Mouse (Mus musculus) hindlimb bud, embryonic 11.5 days (tissue): Measurements from ENCODE around the gene Zxdc.

Source experiments
- DNase-seq: peaks from one replicate; pipeline ENCODE4 v3.0.0-alpha.2; 2012; ENCODE audit warnings: low read depth, low spot score; ENCODE audit errors: extremely low spot score

Zxdc gene

DNA sequence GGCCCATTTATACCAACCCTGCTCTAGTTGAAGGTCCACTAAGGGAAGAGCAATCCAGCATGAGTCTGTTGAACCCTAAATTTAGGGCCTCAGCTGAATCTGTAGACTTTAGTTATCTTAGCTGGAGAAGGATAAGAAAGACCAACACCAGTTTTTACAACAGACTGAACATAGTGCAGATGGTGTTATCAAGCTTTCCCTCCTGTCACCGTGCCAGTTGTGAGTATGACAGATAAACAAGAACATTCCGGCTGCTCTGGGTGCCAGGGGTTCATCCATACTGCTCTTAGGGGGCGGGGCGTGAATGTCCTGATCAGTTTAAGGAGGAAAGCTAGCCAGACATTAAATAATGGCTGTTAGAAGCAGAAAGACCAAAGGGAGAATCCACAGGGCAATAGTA lies 5.4 kb downstream of the Zxdc start:
- DNase-seq, result no peak

DNA sequence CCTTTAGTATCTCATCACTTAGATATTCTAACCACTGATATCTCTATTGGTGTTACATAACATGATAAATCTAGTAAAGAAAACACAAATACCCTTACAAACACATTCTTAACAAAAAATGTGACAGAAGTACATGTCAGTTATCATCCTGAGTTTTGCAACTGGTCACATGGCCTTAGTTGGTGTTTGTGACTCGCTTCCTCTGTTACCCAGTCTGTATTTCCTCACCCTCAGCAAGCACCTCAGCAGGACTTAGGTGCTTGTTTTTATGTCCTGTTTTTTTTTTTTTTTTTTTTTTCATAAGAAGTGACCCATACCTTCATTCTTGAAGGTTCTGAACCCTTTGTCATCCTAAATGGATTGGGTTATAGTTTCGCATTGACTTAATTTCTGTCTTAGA lies 8.4 kb downstream of the Zxdc start:
- no peak for DNase-seq

DNA sequence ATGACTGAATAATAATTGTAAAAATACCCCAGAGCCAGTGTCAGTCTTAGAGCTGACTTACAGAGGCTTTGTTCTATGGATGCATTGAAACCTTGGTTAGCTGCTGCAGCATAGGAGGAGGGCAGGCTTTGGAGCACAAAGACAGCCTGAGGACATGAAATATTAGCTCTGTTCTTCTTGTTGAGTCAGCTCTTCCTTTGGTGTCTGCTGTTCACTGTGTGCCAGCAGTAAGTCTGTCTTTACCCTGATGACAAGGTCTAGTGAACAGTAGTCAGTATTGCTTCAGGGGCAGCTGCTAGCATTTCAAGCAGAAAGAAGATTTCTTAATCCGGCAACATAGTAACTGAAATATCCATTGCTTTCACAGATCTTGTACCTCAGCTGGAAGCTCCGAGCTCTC lies 12.2 kb downstream of the Zxdc start:
- no peak for DNase-seq

DNA sequence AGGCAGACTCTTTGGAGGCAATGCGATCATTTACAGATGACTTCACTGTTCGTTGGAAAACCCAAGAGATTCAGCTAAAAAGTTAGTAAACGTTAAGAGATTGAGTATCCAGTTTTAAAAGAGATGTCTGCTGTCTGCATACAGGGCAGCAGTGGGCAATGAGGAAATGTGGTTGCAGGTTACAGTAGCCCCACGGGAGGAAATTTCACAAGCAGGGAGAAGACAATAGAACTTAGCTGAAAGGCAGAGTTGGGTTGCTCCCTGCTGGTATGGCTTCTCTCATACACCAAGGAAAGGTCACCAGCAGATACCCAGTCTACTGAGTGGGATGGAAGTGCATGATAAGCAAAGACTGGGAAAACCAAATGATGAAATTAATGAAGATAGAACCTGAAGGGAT lies 21.3 kb downstream of the Zxdc start:
- no peak for DNase-seq

DNA sequence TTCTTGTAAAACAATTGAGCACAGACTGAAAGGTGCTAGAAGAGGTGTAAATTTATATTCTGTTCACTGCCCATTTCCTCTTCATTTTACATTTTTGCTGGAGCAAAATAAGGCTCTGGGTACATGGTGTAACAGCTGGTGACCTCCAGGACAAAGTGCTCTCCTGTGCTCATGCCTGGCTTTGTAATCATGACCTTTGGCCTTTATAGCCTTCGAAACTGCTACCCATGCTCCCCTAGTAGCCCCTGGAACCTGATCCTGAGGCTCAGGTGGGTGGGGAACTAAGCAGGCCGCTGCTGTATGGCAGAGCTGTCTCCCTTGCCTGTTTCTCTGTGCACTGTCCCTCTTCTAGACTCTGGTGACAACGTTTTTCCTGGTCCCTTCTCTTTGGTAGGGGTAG lies 24.7 kb downstream of the Zxdc start:
- no peak for DNase-seq

DNA sequence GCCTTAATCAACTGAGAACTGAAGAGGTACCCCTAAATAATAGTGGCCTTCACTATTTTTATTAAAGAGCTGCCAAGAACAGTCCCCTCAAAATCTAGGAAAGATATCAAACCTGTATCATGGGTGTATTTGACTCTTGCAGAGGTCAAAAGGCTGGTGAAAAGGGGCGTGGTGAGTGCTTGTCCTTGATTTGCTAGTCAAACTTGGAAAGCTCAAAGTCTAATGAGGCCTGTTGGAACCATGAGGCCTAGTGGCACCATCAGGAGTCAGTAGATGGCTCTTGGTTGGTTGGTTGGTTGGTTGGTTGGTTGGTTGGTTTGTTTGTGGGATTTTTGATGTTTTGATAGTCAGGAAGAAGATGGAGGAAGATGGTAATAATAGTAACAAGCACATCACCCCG lies 26.5 kb downstream of the Zxdc start:
- DNase-seq, result no peak

DNA sequence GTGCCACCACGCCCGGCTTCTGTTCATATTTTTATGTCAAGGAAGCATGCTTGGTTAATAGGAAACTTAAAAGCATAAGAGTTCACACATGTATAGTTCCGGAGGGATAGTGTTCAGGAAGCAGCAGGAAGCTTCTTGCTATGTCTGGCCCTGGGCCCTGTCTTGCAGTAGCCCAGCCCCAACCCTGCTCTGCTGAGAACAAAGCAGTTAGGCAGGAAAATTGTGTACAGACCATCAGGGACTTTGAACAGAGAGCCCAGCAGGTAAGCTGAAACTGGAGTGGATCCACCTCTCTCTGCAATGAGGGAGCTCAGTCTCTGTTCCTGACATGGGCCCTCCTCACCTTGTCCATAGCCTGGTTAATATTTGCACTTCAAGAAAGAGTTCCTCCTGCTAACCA lies 28.0 kb downstream of the Zxdc start:
- DNase-seq, result no peak

DNA sequence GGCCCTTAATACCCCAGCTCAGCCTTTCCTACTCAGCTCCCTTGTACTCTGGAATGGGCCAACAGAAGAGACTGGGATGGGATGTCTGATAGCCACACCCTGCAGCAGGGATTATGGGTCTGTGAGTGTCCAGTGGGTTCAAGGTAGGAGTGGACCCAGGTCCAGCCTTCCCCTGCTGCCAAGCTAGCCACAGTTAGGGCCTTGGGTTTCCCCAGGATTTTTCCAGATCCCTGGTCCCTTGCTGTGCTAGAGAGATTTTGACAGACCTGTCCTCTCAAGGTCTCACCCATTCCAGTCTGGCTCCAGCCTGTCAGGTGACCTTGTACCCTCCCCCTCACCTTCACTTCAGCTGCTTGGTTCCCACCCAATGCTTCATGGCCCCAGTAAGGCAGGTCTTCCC lies 39.3 kb downstream of the Zxdc start:
- DNase-seq, result no peak

DNA sequence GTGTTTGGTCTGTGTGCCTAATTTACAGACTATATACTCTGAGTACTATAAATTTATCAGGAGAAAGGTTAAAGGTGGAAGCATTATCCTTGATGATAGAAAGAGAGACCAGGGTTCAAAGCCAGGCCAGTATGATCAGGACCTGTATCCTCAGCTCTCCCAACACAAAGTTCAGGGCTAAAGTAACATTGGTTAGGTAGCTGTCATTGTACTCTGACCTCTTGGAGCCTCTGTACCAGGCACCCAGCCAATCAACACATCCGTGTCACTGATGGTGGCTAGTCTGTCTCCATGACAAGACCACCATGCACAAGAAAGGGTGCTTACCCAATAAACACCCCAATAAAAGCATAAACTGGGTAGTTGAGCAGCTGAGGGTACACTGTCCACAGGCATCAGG lies 41.7 kb downstream of the Zxdc start:
- DNase-seq, result no peak

DNA sequence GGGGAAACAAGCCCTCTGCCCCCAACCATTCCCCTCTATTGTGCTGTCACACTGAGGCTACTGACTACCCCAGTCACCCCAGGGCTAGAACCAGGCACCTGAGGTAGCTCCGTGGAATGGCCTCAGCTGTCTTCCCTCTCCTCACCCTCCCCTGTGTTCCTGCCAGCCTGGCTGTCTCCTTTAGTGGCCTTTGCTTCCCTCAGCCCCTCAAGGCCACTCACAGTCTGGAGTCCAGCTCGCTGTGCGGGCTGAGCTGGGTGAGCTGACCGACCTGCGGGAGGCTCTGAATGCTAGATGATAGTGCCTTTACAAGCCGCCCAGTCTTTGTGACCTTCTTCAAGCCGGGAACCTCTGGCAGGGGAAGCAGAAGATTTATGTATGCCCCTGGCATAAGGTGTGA lies 42.6 kb downstream of the Zxdc start:
- DNase-seq, result no peak

DNA sequence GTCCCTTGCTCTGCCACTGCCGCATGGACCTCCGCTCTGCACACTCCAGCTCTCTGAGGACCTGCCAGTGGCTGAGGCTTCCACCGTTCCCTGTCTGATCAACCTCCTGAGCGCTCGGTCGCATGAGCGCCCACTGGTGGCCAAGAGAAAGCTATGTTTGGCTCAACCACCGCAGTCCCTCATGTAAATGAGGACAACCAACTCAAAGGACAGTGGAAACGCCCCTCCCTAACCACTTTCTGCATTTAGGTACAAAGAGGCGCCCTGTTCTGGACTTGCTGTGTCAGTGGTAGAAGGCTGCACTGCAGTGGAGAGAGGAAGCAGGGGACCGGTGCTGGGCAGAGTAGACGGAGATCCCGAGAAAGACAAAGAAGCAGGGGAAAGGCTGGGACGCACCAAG lies 53.3 kb downstream of the Zxdc start:
- peak; percentile 61 for DNase-seq

DNA sequence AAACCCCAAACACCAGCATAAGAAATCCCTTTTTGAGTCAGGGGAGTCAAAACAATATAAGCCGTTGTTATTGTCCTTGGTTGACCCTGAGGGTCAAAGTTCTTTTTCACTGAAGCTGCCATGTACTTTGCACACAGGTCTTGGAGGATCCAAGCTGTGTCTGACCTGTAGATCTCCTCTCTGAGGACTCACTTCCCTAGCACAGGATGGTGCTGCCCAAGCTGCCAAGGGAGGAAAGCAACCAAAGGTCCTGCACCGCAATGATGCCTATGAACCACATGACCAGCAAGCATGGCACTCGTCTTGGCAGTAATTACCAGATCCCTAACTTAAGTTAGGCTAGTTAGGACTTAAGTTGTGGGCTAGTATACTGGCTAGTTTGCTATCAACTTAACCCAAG lies 56.1 kb downstream of the Zxdc start:
- no peak for DNase-seq

DNA sequence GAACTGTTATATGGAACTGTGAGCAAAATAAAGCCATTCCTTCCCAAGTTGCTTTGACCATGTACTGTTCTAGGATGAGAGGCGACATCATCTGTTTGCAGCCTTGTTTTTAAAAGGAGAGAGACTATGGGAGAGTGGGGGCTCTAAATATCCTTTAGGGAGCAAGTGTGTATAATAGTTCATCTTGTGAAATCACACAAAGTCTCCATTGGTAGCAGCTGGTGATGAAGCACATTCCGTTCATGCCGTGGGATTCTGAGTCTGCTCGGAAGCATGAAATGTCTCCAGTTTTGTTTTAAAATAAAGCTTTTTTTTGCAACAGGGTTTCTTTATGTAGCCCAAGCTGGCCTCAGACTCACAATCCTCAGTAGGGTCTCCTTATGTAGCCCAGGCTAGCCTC lies 56.7 kb downstream of the Zxdc start:
- no peak for DNase-seq

DNA sequence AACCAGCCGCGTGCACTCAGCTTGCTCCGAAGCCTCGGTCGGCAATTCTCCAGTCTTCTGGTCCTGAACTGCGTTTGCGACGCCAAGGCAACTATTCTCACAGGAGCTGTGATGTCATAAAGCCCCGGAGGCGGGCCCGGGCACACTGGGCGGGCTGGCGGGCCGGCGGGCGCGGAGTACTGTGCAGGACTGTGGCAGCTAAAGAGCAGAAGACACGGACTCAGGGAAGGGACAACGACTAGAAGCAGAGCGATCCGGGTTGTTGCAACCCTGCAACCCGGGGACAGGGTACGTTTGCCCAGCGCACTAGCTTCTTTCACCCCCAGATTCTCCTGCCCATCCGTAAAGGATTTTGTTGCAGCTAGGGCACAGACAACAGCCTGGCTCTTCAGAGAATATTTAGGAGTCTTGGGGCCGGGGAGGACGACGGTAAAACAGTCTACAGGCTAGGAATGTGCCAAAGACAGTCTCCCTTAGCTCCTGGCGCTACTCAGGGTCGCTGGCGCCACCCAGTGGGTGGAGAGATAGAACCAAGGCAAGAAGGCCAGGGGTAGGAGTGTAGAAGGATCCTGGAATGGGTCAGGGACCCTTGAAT lies 59.2 kb downstream of the Zxdc start, which contains the start of gene Cfap100:
TSS of gene Cfap100 (minus strand) at position 418 of the 595 bp plus-strand sequence.
- peak; percentile 41 for DNase-seq

DNA sequence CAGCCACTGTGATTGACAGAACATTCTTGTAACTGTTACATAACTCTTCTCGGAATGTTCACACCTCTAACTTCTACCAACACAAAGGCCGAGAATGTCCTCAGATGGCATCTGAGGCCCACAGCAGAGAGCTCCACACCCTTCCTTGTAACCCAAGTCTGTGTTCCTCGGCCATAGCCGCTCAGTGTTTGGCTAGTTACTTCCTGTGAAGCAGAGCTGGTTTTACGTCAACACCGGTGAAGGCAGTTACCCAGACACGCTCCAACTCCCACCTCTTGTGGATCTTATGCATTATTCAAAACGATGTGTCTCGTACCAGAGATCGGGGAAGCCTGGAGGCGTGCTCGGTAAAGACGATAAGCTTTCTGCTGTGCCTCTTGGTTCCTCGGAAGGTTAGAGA lies 60.6 kb downstream of the Zxdc start:
- DNase-seq, result no peak

DNA sequence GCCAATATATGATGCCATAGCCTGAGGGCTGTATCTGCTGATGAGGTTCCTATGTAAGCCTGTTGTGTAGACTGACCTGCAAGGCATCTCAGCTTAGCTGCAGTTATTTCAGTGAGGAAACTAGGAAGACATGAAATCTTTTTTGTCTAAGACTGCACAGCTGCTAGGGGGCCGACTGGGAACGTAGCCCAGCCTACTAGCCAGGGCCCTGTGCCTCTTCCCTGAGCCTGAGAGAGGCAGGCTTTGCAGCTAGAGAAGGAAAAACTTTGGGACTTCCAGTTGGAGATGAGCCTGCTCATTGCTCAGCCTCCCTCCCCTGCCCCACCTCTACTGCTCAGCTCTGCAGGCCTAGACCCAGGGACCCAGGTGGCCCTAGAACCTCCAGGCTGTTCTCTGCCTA lies 62.2 kb downstream of the Zxdc start:
- no peak for DNase-seq

DNA sequence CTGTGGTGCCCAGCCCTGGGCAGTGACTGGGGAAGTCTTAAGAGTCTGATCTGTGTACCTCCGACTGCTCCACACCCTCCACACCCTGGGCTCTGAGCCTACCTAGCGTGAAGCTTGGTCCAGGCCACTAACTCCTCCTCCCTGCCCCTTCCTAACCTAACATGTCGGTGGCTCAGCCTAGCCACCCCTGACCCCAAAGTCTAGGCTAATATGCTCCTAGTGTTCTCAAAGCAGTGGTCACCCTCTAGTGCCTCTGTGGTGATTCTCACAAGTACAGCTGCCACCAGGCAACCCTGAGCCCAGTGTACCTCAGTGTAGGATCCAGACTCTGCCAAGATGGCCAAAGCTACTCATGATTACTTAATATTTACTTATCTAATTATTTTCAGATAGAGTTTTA lies 65.4 kb downstream of the Zxdc start:
- DNase-seq, result no peak

DNA sequence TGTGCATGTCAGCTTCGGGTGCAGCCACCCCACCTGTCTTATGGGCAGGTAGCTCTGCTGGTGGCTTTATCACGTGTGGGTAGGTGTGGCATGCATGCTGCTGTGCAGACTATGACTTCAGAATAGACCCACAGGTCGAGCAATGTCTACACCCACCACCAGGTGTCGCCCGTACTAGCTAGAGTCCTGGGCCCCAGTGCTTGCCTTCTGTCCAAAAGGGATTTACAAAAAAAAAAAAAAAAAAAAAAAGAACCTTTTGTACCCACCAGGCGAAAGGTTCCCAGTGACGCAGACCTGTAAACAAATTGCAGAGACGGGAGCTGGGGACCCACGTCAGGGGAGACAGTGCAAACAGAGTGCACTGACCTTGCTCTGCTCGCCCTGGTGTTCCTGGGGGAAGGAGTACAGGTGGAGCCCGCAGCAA lies 65.9 kb downstream of the Zxdc start:
- DNase-seq, result peak; percentile 37

DNA sequence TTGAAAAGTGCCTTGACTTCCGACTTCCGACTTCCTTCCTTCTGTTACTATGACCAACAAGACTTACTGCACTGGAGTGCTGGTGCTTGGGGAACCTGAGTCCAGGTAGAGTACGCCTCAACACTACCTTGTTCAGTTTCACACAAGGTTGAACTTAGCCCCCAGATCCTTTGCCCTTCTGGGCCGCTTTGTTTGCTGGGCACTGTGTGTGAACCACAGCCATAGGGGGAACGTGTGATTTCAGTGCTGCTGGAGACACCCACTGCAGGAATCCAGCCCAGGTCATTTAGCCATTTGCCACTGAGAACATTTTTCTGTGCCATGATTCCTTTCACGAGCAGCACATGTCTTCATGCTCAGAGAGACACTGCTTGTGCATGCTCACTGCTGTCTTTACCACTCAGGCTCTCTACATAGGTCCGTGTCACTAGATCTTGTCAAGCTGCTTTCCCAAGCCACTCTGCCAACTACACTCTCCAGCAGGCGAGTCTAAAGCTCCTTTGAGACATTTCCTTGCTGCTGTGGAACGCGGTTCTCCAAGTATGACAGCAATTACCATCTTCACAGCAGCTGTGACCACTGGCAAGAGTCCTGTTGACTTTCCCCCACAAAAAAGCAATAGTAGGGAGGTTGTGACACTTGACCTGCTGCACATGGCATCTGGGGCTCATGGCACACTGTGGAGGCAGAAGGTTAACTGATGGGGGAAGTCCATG lies 67.1 kb downstream of the Zxdc start:
- DNase-seq, result no peak

DNA sequence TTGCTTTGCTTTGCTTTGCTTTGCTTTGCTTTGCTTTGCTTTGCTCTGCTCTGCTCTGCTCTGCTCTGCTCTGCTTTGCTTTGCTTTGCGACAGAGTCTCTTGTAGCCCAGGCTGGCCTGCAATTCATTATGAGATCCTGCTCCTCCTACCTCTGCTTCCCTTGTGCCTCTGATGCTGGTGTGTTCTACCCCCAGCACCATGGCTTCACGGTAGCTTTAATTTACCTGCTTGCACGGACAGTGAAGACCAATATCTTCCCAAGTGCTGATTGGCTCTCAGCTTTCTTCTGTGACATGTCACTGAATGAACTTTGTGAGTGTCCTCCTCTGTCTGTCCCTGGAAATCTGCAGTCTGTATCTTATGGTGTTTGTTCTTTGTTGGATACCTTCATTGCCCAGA lies 67.7 kb downstream of the Zxdc start:
- no peak for DNase-seq

DNA sequence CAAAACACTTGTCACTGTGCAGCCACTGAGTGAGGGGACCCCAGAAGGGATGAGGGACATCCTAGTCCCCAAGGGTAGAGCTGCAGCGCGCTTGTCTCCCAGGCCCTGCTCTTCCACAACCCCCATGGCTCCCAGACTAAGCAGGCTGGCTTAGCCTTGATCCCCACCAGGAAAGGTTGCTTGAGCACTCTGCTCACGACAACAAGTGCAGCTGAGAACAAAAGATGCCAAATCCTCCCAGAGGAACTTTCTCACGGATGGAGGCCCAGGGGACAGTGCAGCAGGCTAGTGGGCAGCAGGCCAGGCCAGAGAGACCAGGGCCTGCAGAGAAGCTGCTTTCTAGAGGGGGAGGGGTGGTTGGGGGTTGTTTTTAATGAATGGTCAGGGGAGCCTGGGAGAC lies 77.6 kb downstream of the Zxdc start:
- no peak for DNase-seq

DNA sequence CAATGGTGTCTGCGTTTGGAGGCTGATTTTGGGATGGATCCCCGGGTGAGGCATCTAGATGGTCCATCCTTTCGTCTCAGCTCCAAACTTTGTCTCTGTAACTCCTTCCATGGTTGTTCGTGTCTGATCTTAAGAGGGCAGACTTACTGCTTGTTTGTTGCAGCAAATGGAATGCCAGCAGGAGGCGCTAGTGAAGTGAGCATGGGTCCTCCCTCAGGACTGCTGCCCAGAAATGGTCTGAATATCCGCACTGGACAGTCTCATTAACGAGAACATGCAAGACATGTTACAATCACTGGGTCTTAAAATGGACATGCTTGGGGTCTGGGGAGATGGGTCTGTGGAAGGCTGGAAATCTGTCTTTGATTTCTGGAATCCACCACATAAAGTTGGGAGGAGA lies 80.9 kb downstream of the Zxdc start:
- DNase-seq, result no peak

DNA sequence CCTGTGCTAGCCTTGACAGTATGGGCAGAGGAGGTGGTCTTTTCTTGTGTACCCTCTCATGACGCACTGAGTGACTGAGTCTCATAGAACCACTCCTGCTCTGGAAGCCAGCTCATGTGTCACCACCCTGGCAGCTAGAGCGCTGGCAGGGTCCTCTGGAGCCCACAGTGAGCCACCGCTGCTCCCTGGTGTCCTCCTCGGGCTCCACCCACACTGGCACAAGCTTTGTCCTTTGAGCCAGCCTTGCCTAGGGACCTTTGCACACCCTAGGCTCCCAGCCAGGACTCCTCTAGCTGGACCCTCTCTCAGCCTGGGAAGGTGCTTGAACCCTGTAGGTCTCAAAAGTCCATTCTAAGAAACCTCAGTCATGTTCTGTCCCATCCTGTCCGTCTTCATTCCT lies 81.4 kb downstream of the Zxdc start:
- DNase-seq, result no peak
